Mouse (Mus musculus) heart, postnatal 0 days (tissue): Measurements from ENCODE around the gene Tpra1.

Experiments
- CTCF ChIP-seq: IDR thresholded peaks from 2 replicates; pipeline ENCODE4 v1.5.1; 2016; ENCODE audit warnings: antibody characterized with exemption, control low read depth, low read depth
- EP300 ChIP-seq: IDR thresholded peaks from 2 replicates; pipeline ENCODE4 v1.6.1; 2016; ENCODE audit warnings: antibody characterized with exemption, low read depth

- TF ChIP-seq CTCF (no peak), EP300 (no peak)
Observed at GRCm38 (mm10) chr6:88940090-88940916, 38.3 kb downstream of the Tpra1 start.
